Mouse (Mus musculus) hindbrain, embryonic 16.5 days (tissue): Measurements from ENCODE around the gene Sod1. TPM values are rescaled to one million over a fixed set of nuclear protein-coding genes. Genes with fewer than 3 reads are reported as not detected.
A peak's percentile ranks its signal among the peaks of the same experiment; 100 is the strongest.
"Not testable (repeated sequence)": the region's sequence is repeated elsewhere in the genome, so short reads cannot be mapped to it uniquely, and the experiment has no call there.

Source experiments
- ATAC-seq: fragments of 200-750 bp; cut with Nextera tagmentation; 2 replicates; pipeline ENCODE4 v1.8.0; 2017; ENCODE audit warnings: moderate TSS enrichment, moderate library complexity
- H3K27ac ChIP-seq: fragments of 300-500 bp; sonication (generic); 2 replicates; pipeline ENCODE4 v1.5.1; 2014; ENCODE audit warnings: low read depth, mild to moderate bottlenecking, control low read depth, low read length, moderate library complexity
- H3K27me3 ChIP-seq: fragments of 300-500 bp; sonication (generic); replicated peaks from 2 replicates; pipeline ENCODE4 v1.6.1; 2014; ENCODE audit warnings: low read length; ENCODE audit not compliant: control insufficient read depth, insufficient read depth
- H3K36me3 ChIP-seq: fragments of 300-500 bp; sonication (generic); 2 replicates; pipeline ENCODE4 v1.6.1; 2014; ENCODE audit warnings: mild to moderate bottlenecking, low read length, moderate library complexity, mixed read lengths; ENCODE audit not compliant: control insufficient read depth, insufficient read depth
- H3K4me1 ChIP-seq: fragments of 300-500 bp; sonication (generic); 2 replicates; pipeline ENCODE4 v1.6.1; 2014; ENCODE audit warnings: low read depth, low read length; ENCODE audit not compliant: control insufficient read depth, insufficient read depth
- H3K4me2 ChIP-seq: fragments of 300-500 bp; sonication (generic); 2 replicates; pipeline ENCODE4 v1.6.1; 2014; ENCODE audit warnings: mild to moderate bottlenecking, low read length, control low read depth, moderate library complexity
- H3K4me3 ChIP-seq: fragments of 300-500 bp; sonication (generic); 2 replicates; pipeline ENCODE4 v1.5.1; 2014; ENCODE audit warnings: mild to moderate bottlenecking, low read length, control low read depth, moderate library complexity
- H3K9ac ChIP-seq: fragments of 300-500 bp; sonication (generic); 2 replicates; pipeline ENCODE4 v1.6.1; 2014; ENCODE audit warnings: low read depth, mild to moderate bottlenecking, control low read depth, low read length, moderate library complexity
- H3K9me3 ChIP-seq: fragments of 300-500 bp; sonication (generic); 2 replicates; pipeline ENCODE4 v1.6.1; 2014; ENCODE audit warnings: mild to moderate bottlenecking, low read length, moderate library complexity; ENCODE audit not compliant: control insufficient read depth
- WGBS: fragments of 180-500 bp; shearing (Covaris S2); extraction: QIAGEN DNeasy Blood & Tissue Kit; methylation state at CpG from one replicate; pipeline ENCODE4 v1.1.7; 2014; 5-methylcytosine and 5-hydroxymethylcytosine counted together
- polyA plus RNA-seq: library from polyadenylated mRNA; unstranded; fragments of >200 nt; fragmentation: Nextera tagmentation; extraction: Ambion mirVana; gene quantifications from 2 replicates; pipeline ENCODE4 v1.2.1, GENCODE M21; 2015

Gene Sod1
- polyA plus RNA-seq, 1 experiment from 2014 or later, result 942 TPM

GRCm38 (mm10) chr16:90217356-90217755 lies 3.2 kb upstream of the Sod1 start:
- no peaks in the 10 kb centered on the region for H3K9me3 ChIP-seq
- no peak for ATAC-seq
- no peaks in the 10 kb centered on the region for H3K36me3 ChIP-seq
- peaks cover 10% of the 10 kb centered on the region for H3K4me1 ChIP-seq
- WGBS, result 9% methylated on average over 3 of the region's 3 CpGs
- no peaks in the 10 kb centered on the region for H3K27me3 ChIP-seq
- H3K4me3 ChIP-seq, result no peak overlapping the region
- no peak overlapping the region for H3K9ac ChIP-seq
- no peak overlapping the region for H3K27ac ChIP-seq
- no peak overlapping the region for H3K4me2 ChIP-seq

GRCm38 (mm10) chr16:90217926-90218325 lies 2.6 kb upstream of the Sod1 start:
- no peak overlapping the region for H3K4me2 ChIP-seq
- H3K9ac ChIP-seq, result no peak overlapping the region
- no peaks in the 10 kb centered on the region for H3K9me3 ChIP-seq
- ATAC-seq, result no peak
- no peaks in the 10 kb centered on the region for H3K36me3 ChIP-seq
- H3K27ac ChIP-seq, result no peak overlapping the region
- H3K4me3 ChIP-seq, result no peak overlapping the region
- peaks cover 14% of the 10 kb centered on the region for H3K4me1 ChIP-seq
- 65% methylated on average over 4 of the region's 4 CpGs for whole genome bisulfite sequencing
- no peaks in the 10 kb centered on the region for H3K27me3 ChIP-seq

GRCm38 (mm10) chr16:90219445-90219844 lies 1.1 kb upstream of the Sod1 start:
- not testable (repeated sequence) for H3K27ac ChIP-seq, H3K27me3 ChIP-seq, H3K36me3 ChIP-seq, H3K9me3 ChIP-seq, ATAC-seq, H3K4me2 ChIP-seq, H3K9ac ChIP-seq, H3K4me3 ChIP-seq
- H3K4me1 ChIP-seq, result peaks cover 19% of the 10 kb centered on the region
- 73% methylated on average over 4 of the region's 4 CpGs for WGBS

- Histone ChIP-seq H3K27ac (peak overlapping the region; percentile 93), H3K4me1 (peaks cover 19% of the 10 kb centered on the region), H3K36me3 (peaks cover 11% of the 10 kb centered on the region), H3K27me3 (no peaks in the 10 kb centered on the region), H3K4me3 (peak overlapping the region; percentile 97), H3K9me3 (no peaks in the 10 kb centered on the region), H3K9ac (peak overlapping the region; percentile 98), H3K4me2 (peak overlapping the region; percentile 79)
- 0% methylated on average over 27 of the region's 52 CpGs for WGBS
- ATAC-seq, result peak; percentile 70
Measured at GRCm38 (mm10) chr16:90220892-90221431, 408 bp downstream of the Sod1 start.

- 4% methylated on average over 20 of the region's 20 CpGs for WGBS
- Histone ChIP-seq H3K36me3 (peaks cover 15% of the 10 kb centered on the region), H3K4me2 (peak overlapping the region; percentile 79), H3K4me3 (peak overlapping the region; percentile 97), H3K9me3 (no peaks in the 10 kb centered on the region), H3K9ac (peak overlapping the region; percentile 98), H3K27me3 (no peaks in the 10 kb centered on the region), H3K4me1 (peaks cover 19% of the 10 kb centered on the region), H3K27ac (peak overlapping the region; percentile 93)
- no peak for ATAC-seq
Measured at GRCm38 (mm10) chr16:90221441-90222070, 1.0 kb downstream of the Sod1 start.

GRCm38 (mm10) chr16:90229897-90230296 lies 9.3 kb downstream of the Sod1 start:
- no peak overlapping the region for H3K4me3 ChIP-seq
- H3K36me3 ChIP-seq, result peaks cover 25% of the 10 kb centered on the region
- WGBS, result 82% methylated on average over 6 of the region's 6 CpGs
- ATAC-seq, result no peak
- no peak overlapping the region for H3K4me2 ChIP-seq
- no peaks in the 10 kb centered on the region for H3K9me3 ChIP-seq
- H3K4me1 ChIP-seq, result no peaks in the 10 kb centered on the region
- H3K27me3 ChIP-seq, result no peaks in the 10 kb centered on the region
- no peak overlapping the region for H3K9ac ChIP-seq
- H3K27ac ChIP-seq, result no peak overlapping the region

- 0 out of 2 replicates have a peak, but pooled peaks have one; percentile 14 for ATAC-seq
- Histone ChIP-seq H3K4me3 (no peak overlapping the region), H3K9ac (no peak overlapping the region), H3K27me3 (no peaks in the 10 kb centered on the region), H3K4me2 (no peak overlapping the region), H3K9me3 (no peaks in the 10 kb centered on the region), H3K27ac (no peak overlapping the region), H3K4me1 (no peaks in the 10 kb centered on the region), H3K36me3 (peaks cover 16% of the 10 kb centered on the region)
- 91% methylated on average over 7 of the region's 7 CpGs for WGBS
Measured at GRCm38 (mm10) chr16:90231302-90231701, 10.7 kb downstream of the Sod1 start.

- Histone ChIP-seq H3K27ac (no peak overlapping the region), H3K9ac (no peak overlapping the region), H3K4me1 (no peaks in the 10 kb centered on the region), H3K4me3 (no peak overlapping the region), H3K27me3 (no peaks in the 10 kb centered on the region), H3K36me3 (peaks cover 9% of the 10 kb centered on the region), H3K4me2 (no peak overlapping the region), H3K9me3 (no peaks in the 10 kb centered on the region)
- WGBS, result 90% methylated on average over 10 of the region's 10 CpGs
- ATAC-seq, result no peak
Measured at GRCm38 (mm10) chr16:90233702-90234101, 13.1 kb downstream of the Sod1 start.

- ATAC-seq, result no peak
- no peak overlapping the region for H3K4me2 ChIP-seq
- no peaks in the 10 kb centered on the region for H3K9me3 ChIP-seq
- peaks cover 6% of the 10 kb centered on the region for H3K36me3 ChIP-seq
- no peak overlapping the region for H3K4me3 ChIP-seq
- H3K27me3 ChIP-seq, result no peaks in the 10 kb centered on the region
- H3K27ac ChIP-seq, result no peak overlapping the region
- no peaks in the 10 kb centered on the region for H3K4me1 ChIP-seq
- no peak overlapping the region for H3K9ac ChIP-seq
- 72% methylated on average over 6 of the region's 6 CpGs for WGBS
Measured at GRCm38 (mm10) chr16:90234617-90235016, 14.1 kb downstream of the Sod1 start.
